Mouse (Mus musculus) CD8-positive naive resting alpha-beta T cell, adult 2 months (primary cell): ENCODE measurements around the gene Dock9.
"Not testable (repeated sequence)": the region's sequence is repeated elsewhere in the genome, so short reads cannot be mapped to it uniquely, and the experiment has no call there.

ENCODE experiments used
- DNase-seq, 2 experiments: peaks; one replicate each; pipeline ENCODE4 v3.0.0; 2022; ENCODE audit warnings: low read depth in 2 of 2, low spot score in 2 of 2

Dock9 gene

GRCm38 (mm10) chr14:121626741-121627140 lies 170.9 kb downstream of the Dock9 start:
- no peak for DNase-seq

GRCm38 (mm10) chr14:121623996-121624542 lies 173.6 kb downstream of the Dock9 start:
- not testable (repeated sequence) for DNase-seq

- no peak for DNase-seq
Observed at GRCm38 (mm10) chr14:121621806-121622205, 175.8 kb downstream of the Dock9 start.

GRCm38 (mm10) chr14:121620567-121620966 lies 177.1 kb downstream of the Dock9 start:
- no peak for DNase-seq

- no peak for DNase-seq
Observed at GRCm38 (mm10) chr14:121620157-121620556, 177.5 kb downstream of the Dock9 start.

- DNase-seq = no peak
Observed at GRCm38 (mm10) chr14:121617645-121618390, 179.8 kb downstream of the Dock9 start.

GRCm38 (mm10) chr14:121615431-121615830 lies 182.2 kb downstream of the Dock9 start:
- no peak for DNase-seq

- DNase-seq = no peak
Observed at GRCm38 (mm10) chr14:121614461-121615170, 183.0 kb downstream of the Dock9 start.

GRCm38 (mm10) chr14:121613490-121613889 lies 184.1 kb downstream of the Dock9 start:
- no peak for DNase-seq

GRCm38 (mm10) chr14:121612926-121613325 lies 184.7 kb downstream of the Dock9 start:
- DNase-seq = no peak

GRCm38 (mm10) chr14:121611533-121611932 lies 186.1 kb downstream of the Dock9 start:
- DNase-seq = no peak

- DNase-seq = no peak
Observed at GRCm38 (mm10) chr14:121611098-121611497, 186.5 kb downstream of the Dock9 start.

- DNase-seq = no peak
Observed at GRCm38 (mm10) chr14:121608522-121608921, 189.1 kb downstream of the Dock9 start.

- no peak for DNase-seq
Observed at GRCm38 (mm10) chr14:121606433-121606832, 191.2 kb downstream of the Dock9 start.

GRCm38 (mm10) chr14:121605260-121605659 lies 192.4 kb downstream of the Dock9 start:
- DNase-seq = no peak

GRCm38 (mm10) chr14:121604565-121604964 lies 193.1 kb downstream of the Dock9 start:
- no peak for DNase-seq

GRCm38 (mm10) chr14:121602610-121603009 lies 195.0 kb downstream of the Dock9 start:
- no peak for DNase-seq

GRCm38 (mm10) chr14:121600538-121600937 lies 197.1 kb downstream of the Dock9 start:
- DNase-seq = no peak

- no peak for DNase-seq
Observed at GRCm38 (mm10) chr14:121597073-121597472, 200.6 kb downstream of the Dock9 start.

- DNase-seq = no peak
Observed at GRCm38 (mm10) chr14:121596631-121597030, 201.0 kb downstream of the Dock9 start.

GRCm38 (mm10) chr14:121594684-121595083 lies 203.0 kb downstream of the Dock9 start:
- no peak for DNase-seq

GRCm38 (mm10) chr14:121593313-121593929 lies 204.2 kb downstream of the Dock9 start:
- DNase-seq = no peak
